Mouse (Mus musculus) small intestine, adult 2 months (tissue): ENCODE data around the gene C5ar2.

Source experiments
- CTCF ChIP-seq: fragments of 200-500 bp; IDR thresholded peaks from 2 replicates; pipeline ENCODE4 v1.5.1; 2012; ENCODE audit warnings: low read depth, mild to moderate bottlenecking, control low read depth, inconsistent platforms, low read length, moderate library complexity, mixed read lengths; ENCODE audit not compliant: insufficient replicate concordance, insufficient read length; ENCODE audit errors: extremely low read depth
- POLR2A ChIP-seq: fragments of 200-500 bp; IDR thresholded peaks from 2 replicates; pipeline ENCODE4 v1.6.1; 2012; ENCODE audit warnings: low read depth, mild to moderate bottlenecking, control low read depth, inconsistent platforms, low read length, moderate library complexity

- TF ChIP-seq POLR2A (no peak), CTCF (no peak)
Observed at GRCm38 (mm10) chr7:16271139-16271538, 27.2 kb upstream of the C5ar2 start.
